Mouse (Mus musculus) adrenal gland, postnatal 36 days (tissue): ENCODE data around the gene Cox10. TPM values are rescaled to one million over a fixed set of nuclear protein-coding genes. Genes with fewer than 3 reads are reported as not detected.

Experiments
- DNase-seq, 2 experiments: peaks; one replicate each; pipeline ENCODE4 v3.0.0; 2021; ENCODE audit warnings: mixed read lengths in 1 of 2
- total RNA-seq, 2 experiments: library from RNA; stranded (reverse); gene quantifications; 2 replicates each; pipeline ENCODE4 v1.2.3; 2021

Cox10 gene
- total RNA-seq, 2 experiments from 2014 or later, result 16.8 to 20.4 TPM

DNA sequence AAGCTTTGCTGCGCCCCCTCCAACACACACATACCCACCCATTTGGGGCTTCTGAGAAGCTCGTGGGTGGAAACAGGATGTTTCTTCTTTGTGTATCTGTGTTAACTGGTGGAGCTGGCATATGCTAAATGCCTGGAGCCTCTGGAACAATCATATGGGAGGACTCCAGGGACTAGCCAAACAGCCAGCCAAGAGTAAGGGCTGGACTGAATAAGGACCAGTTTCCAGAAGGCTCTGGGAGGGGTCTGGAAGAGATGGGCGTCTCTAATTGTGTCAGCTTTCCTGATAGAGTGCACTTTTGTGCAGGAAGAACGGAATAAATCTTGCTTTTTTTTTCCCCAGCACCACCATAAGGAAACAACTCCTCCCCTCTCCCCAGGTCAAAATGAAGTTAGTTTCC lies 165.3 kb downstream of the Cox10 start:
- no peak for DNase-seq

Other genes with a start within 250 kb of the Cox10 start
- 1 to 10 TPM; 2.0 to 2.3 TPM for gene Hs3st3b1, start 157.2 kb downstream of the Cox10 start, total RNA-seq